Mouse (Mus musculus) liver, embryonic 15.5 days (tissue): ENCODE measurements around the gene Trim47. TPM values are rescaled to one million over a fixed set of nuclear protein-coding genes. Genes with fewer than 3 reads are reported as not detected.
"Not testable (repeated sequence)": the region's sequence is repeated elsewhere in the genome, so short reads cannot be mapped to it uniquely, and the experiment has no call there.

Experiments used
- ATAC-seq: fragments of 200-750 bp; cut with Nextera tagmentation; 2 replicates; pipeline ENCODE4 v1.8.0; 2017; ENCODE audit warnings: moderate number of reproducible peaks, mild to moderate bottlenecking, moderate library complexity; ENCODE audit not compliant: insufficient read depth
- H3K27ac ChIP-seq: fragments of 300-500 bp; sonication (generic); replicated peaks from 2 replicates; pipeline ENCODE4 v1.5.1; 2015; ENCODE audit warnings: mild to moderate bottlenecking, inconsistent platforms
- H3K27me3 ChIP-seq: fragments of 300-500 bp; sonication (generic); 2 replicates; pipeline ENCODE4 v1.6.1; 2015; ENCODE audit warnings: mild to moderate bottlenecking, inconsistent platforms
- H3K36me3 ChIP-seq: fragments of 300-500 bp; sonication (generic); replicated peaks from 2 replicates; pipeline ENCODE4 v1.6.1; 2015; ENCODE audit warnings: moderate library complexity, mild to moderate bottlenecking, inconsistent platforms
- H3K4me1 ChIP-seq: fragments of 300-500 bp; sonication (generic); replicated peaks from 2 replicates; pipeline ENCODE4 v1.6.1; 2015; ENCODE audit warnings: inconsistent platforms
- H3K4me2 ChIP-seq: fragments of 300-500 bp; sonication (generic); 2 replicates; pipeline ENCODE4 v1.6.1; 2015; ENCODE audit warnings: moderate library complexity, mild to moderate bottlenecking, inconsistent platforms
- H3K4me3 ChIP-seq: fragments of 300-500 bp; sonication (generic); replicated peaks from 2 replicates; pipeline ENCODE4 v1.5.1; 2015; ENCODE audit warnings: mild to moderate bottlenecking, inconsistent platforms
- H3K9ac ChIP-seq: fragments of 300-500 bp; sonication (generic); 2 replicates; pipeline ENCODE4 v1.6.1; 2015; ENCODE audit warnings: moderate library complexity, mild to moderate bottlenecking, inconsistent platforms
- H3K9me3 ChIP-seq: fragments of 300-500 bp; sonication (generic); replicated peaks from 2 replicates; pipeline ENCODE4 v1.6.1; 2016; ENCODE audit warnings: inconsistent platforms
- WGBS: fragments of 180-500 bp; shearing (Covaris S2); methylation state at CpG from one replicate; pipeline ENCODE4 v1.1.7; 2015; ENCODE audit warnings: mixed read lengths; ENCODE audit not compliant: insufficient replicate concordance; 5-methylcytosine and 5-hydroxymethylcytosine counted together
- polyA plus RNA-seq: library from polyadenylated mRNA; unstranded; fragments of >200 nt; fragmentation: Nextera tagmentation; extraction: Ambion mirVana; gene quantifications from 2 replicates; pipeline ENCODE4 v1.2.1, GENCODE M21; 2015

Gene Trim47
- polyA plus RNA-seq, 1 experiment from 2014 or later = 5.4 TPM

DNA sequence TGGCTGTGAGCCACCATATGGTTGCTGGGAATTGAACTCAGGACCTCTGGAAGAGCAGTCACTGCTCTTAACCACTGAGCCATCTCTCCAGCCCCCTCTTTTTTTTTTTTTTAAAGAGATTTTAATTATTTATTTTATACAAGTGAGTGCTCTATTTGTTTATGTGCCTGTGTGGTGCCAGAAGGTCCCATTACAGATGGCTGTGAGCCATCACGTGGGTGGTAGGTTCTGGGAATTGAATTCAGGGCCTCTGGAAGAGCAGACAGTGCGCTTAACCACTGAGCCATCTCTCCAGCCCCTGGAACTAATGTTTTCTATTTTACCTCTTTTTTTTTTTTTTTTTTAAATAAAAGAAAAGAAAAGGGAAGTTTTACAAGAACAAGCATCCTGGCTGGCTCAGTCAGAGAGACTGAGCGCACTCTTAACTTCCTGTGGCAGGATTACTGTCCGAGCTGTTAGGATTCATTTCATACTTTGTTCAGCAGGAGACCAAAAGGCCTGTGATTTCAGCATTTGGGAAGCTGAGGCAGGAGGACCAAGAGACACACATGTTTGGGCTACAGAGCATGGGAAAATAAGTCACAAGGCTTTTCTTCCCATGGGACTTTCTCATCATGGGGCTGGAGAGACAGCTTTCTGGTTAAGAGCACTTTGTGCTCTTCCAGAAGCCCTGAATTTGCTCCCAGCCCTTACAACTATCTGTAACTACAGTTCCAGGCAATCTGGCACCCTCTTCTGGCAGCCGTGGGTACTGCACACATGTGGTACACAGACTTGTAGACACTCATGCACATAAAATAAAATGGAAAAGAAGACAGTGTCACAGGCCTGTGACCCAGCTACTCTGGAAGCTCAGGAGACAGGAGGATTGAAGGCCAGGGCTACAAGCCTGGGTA is 30.5 kb downstream of the Trim47 start:
- no peaks in the 10 kb centered on the region for H3K36me3 ChIP-seq
- no peaks in the 10 kb centered on the region for H3K9me3 ChIP-seq
- H3K4me2 ChIP-seq = no peak overlapping the region
- 75% methylated on average over 5 of the region's 5 CpGs for WGBS
- no peak for ATAC-seq
- no peak overlapping the region for H3K9ac ChIP-seq
- H3K27ac ChIP-seq = no peak overlapping the region
- no peaks in the 10 kb centered on the region; the same call in 1 of the 2 replicates for H3K27me3 ChIP-seq
- no peak overlapping the region for H3K4me3 ChIP-seq
- H3K4me1 ChIP-seq = peaks cover 41% of the 10 kb centered on the region

GRCm38 (mm10) chr11:116095573-116095972 is 31.4 kb downstream of the Trim47 start:
- Histone ChIP-seq H3K4me3 (no peak overlapping the region), H3K4me1 (peaks cover 36% of the 10 kb centered on the region), H3K27ac (0 out of 2 replicates have a peak overlapping the region, but pooled peaks have one; percentile 20), H3K9ac (no peak overlapping the region), H3K9me3 (no peaks in the 10 kb centered on the region), H3K36me3 (no peaks in the 10 kb centered on the region), H3K27me3 (no peaks in the 10 kb centered on the region), H3K4me2 (no peak overlapping the region)
- 8% methylated on average over 3 of the region's 3 CpGs for WGBS
- no peak for ATAC-seq

GRCm38 (mm10) chr11:116093771-116094565 is 33.0 kb downstream of the Trim47 start:
- Histone ChIP-seq H3K27ac (peak overlapping the region; percentile 68), H3K4me2 (peak overlapping the region; percentile 56), H3K9me3 (no peaks in the 10 kb centered on the region), H3K4me1 (peaks cover 21% of the 10 kb centered on the region), H3K27me3 (no peaks in the 10 kb centered on the region), H3K4me3 (no peak overlapping the region), H3K36me3 (no peaks in the 10 kb centered on the region), H3K9ac (0 out of 2 replicates have a peak overlapping the region, but pooled peaks have one; percentile 26)
- ATAC-seq = no peak
- 11% methylated on average over 16 of the region's 16 CpGs for WGBS

GRCm38 (mm10) chr11:116092959-116093358 is 34.1 kb downstream of the Trim47 start:
- H3K4me3 ChIP-seq, H3K36me3 ChIP-seq, H3K9me3 ChIP-seq, H3K27ac ChIP-seq, H3K27me3 ChIP-seq, H3K9ac ChIP-seq, ATAC-seq, H3K4me2 ChIP-seq: not testable (repeated sequence)
- H3K4me1 ChIP-seq = peaks cover 22% of the 10 kb centered on the region
- 68% methylated on average over 6 of the region's 6 CpGs for WGBS

DNA sequence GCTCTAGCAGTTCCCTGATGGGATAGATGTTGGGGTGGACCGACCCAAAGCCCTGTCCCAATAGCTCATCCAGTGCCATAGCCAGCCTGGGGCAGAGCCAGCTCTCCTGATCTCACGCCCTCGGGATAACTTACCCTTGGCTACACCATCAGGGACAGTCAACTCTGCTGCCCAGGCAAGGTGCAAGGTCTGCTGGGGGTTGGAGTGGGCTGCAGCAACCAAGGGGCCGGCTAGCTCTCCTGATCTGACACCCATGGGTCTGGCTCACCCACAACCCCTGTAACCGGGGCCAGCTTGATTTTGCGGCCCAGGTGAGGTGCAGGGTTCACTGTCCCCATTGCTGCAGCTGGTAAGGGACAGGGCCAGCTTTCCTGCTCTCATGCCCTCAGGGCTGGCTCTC is 35.4 kb downstream of the Trim47 start:
- Histone ChIP-seq H3K27ac (no peak overlapping the region), H3K4me3 (no peak overlapping the region), H3K9me3 (no peaks in the 10 kb centered on the region), H3K36me3 (no peaks in the 10 kb centered on the region), H3K27me3 (no peaks in the 10 kb centered on the region), H3K4me1 (peaks cover 27% of the 10 kb centered on the region), H3K9ac (no peak overlapping the region), H3K4me2 (no peak overlapping the region)
- WGBS = 80% methylated on average over 6 of the region's 6 CpGs
- ATAC-seq = no peak

GRCm38 (mm10) chr11:116089545-116089944 is 37.5 kb downstream of the Trim47 start:
- H3K9ac ChIP-seq = no peak overlapping the region

DNA sequence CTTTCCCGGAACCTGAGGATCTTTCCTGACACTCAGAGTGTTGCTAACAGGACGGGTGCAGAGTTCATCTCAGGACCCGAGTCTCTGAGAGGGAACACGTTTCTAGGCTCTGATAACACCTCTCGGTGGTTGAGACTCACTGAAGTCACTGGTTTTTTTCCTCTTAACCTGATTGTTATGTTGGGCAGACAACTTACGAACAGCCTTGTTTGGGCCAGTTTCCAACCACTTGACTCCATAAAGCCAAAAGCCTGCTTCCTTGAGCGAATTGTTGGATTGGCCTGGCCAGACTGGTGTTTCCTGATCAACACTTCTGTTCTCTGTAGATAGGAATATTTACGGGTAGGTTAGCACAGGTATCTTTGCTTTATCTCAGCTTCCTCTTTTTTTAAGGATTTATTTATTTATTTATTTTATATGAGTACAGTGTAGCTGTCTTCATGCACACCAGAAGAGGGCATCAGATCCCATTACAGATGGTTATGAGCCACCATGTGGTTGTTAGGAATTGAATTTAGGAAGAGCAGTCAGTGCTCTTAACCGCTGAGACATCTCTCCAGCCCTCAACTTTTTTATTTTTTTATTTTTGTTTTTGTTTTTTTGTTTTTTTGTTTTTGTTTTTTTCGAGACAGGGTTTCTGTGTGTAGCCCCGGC is 38.1 kb downstream of the Trim47 start:
- Histone ChIP-seq H3K36me3 (peaks cover 17% of the 10 kb centered on the region), H3K27ac (peak overlapping the region; percentile 87), H3K4me2 (no peak overlapping the region), H3K4me3 (no peak overlapping the region), H3K9me3 (no peaks in the 10 kb centered on the region), H3K4me1 (peaks cover 48% of the 10 kb centered on the region), H3K27me3 (no peaks in the 10 kb centered on the region), H3K9ac (no peak overlapping the region)
- ATAC-seq = no peak
- WGBS = 26% methylated on average over 11 of the region's 11 CpGs

More at GRCm38 (mm10) chr11:116089545-116089944, 37.5 kb downstream of the Trim47 start:
- no peak overlapping the region for H3K4me2 ChIP-seq
- no peaks in the 10 kb centered on the region for H3K27me3 ChIP-seq
- no peak overlapping the region for H3K4me3 ChIP-seq
- no peak for ATAC-seq
- WGBS = 77% methylated on average over 6 of the region's 6 CpGs
- H3K9me3 ChIP-seq = no peaks in the 10 kb centered on the region
- H3K36me3 ChIP-seq = 0 out of 2 replicates have a peak, but pooled peaks cover 10% of the 10 kb centered on the region
- peaks cover 46% of the 10 kb centered on the region for H3K4me1 ChIP-seq
- no peak overlapping the region for H3K27ac ChIP-seq

DNA sequence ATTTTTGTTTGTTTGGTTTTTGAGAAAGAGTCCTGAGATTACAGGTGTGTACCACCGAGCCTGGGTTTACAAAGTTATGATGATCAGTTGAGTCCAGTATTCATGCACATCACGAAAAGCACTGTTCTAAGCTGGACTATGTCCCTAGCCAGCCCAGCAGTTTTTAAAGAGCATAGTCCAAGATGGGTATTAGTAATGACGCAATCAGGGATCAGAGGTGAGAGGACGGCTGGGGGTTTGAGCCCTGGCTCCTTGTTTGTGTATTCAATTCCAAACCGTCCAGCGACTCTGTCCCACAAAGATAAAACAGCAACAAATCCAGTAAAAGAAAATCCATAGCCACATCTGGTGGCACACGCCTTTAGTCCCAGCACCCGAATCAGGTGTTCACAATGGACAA is 38.8 kb downstream of the Trim47 start:
- no peaks in the 10 kb centered on the region for H3K9me3 ChIP-seq
- H3K9ac ChIP-seq = peak overlapping the region; percentile 65; the same call in 1 of the 2 replicates
- 38% methylated on average over 8 of the region's 8 CpGs for WGBS
- peaks cover 48% of the 10 kb centered on the region for H3K4me1 ChIP-seq
- peaks cover 23% of the 10 kb centered on the region for H3K36me3 ChIP-seq
- peak overlapping the region; percentile 87 for H3K27ac ChIP-seq
- ATAC-seq = no peak
- H3K4me2 ChIP-seq = peak overlapping the region; percentile 78
- no peaks in the 10 kb centered on the region for H3K27me3 ChIP-seq
- H3K4me3 ChIP-seq = 0 out of 2 replicates have a peak overlapping the region, but pooled peaks have one; percentile 65

- peak overlapping the region; percentile 65 for H3K4me3 ChIP-seq
- H3K36me3 ChIP-seq = peaks cover 30% of the 10 kb centered on the region
- no peaks in the 10 kb centered on the region for H3K9me3 ChIP-seq
- peak; percentile 79 for ATAC-seq
- WGBS = 3% methylated on average over 31 of the region's 31 CpGs
- no peaks in the 10 kb centered on the region for H3K27me3 ChIP-seq
- H3K27ac ChIP-seq = peak overlapping the region; percentile 87
- peak overlapping the region; percentile 65 for H3K9ac ChIP-seq
- peaks cover 53% of the 10 kb centered on the region for H3K4me1 ChIP-seq
- peak overlapping the region; percentile 78 for H3K4me2 ChIP-seq
Measured at GRCm38 (mm10) chr11:116087194-116088130, 39.5 kb downstream of the Trim47 start.
